Mouse (Mus musculus) stomach, postnatal 0 days (tissue): ENCODE results near the gene Patl2.

Experiments used
- CTCF ChIP-seq: IDR thresholded peaks from 2 replicates; pipeline ENCODE4 v1.5.1; 2016; ENCODE audit warnings: antibody characterized with exemption, low read depth, mild to moderate bottlenecking, moderate library complexity
- EP300 ChIP-seq: optimal IDR thresholded peaks from 2 replicates; pipeline ENCODE3; 2016; ENCODE audit warnings: antibody characterized with exemption

- TF ChIP-seq CTCF (no peak), EP300 (no peak)
These were observed 77.9 kb downstream of the Patl2 start for GRCm38 (mm10) chr2:122108101-122108500.
